Mouse (Mus musculus) frontal cortex, postnatal 25 days (tissue): Measurements from ENCODE around the gene Krt76.

Experiments used
- DNase-seq, 2 experiments: peaks; one replicate each; pipeline ENCODE4 v3.0.0; 2022; ENCODE audit warnings: low spot score in 2 of 2

Gene Krt76

DNA sequence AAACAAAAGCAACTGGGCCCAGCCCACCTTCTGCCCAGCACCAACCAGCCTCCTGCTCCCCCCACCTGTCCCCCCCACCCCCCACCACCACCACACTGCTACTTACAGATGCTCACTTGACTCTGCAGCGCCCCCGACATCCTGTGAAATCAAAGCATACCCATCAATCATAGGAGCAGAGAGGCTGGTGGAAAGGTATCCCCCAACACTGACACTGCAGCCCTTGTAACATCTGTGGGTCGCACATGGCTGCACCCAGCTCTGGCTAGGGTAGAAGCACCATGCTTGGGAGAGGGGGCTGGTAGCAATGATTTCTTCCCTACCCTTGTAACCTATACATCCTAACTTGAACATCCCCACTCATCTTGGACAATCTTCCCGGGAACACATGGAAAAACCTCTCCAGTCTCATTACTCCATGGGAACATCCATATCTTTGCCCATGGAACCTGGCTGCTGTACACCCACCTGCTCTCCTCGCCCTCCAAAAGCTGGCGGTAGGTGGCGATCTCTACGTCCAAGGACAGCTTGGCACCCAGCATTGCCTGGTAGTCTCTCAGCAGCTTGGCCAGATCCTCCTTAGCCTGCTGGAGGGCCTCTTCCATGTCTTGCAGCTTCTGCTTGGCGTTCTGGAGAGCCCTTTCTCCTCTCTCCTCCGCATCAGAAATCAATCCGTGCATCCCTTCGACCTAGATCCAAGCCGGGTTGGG, 32.1 kb downstream of the Krt76 start:
- no peak for DNase-seq

DNA sequence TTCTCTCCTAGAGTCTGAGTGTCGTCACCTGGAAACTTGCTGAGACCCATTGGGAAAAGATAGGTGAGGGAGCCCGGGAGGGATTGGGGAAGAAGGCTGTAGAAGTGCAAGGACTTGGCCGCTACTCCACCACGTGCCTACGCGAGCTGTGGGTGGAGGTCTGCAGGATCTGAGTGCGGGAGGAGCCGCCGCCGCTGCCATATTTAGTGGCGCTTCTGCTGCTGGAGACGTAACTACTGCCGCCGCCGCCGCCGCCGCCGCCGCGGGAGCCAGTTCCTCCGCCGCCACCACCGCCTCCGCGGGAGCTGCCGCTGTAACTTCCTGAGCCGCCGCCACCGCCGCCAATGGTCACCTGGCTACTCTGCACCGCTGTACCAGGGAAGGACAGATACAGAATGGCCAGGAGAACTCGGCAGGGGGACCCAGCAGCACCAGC, 33.0 kb downstream of the Krt76 start:
- peak in 1 of 2 experiments; percentile 24 for DNase-seq

DNA sequence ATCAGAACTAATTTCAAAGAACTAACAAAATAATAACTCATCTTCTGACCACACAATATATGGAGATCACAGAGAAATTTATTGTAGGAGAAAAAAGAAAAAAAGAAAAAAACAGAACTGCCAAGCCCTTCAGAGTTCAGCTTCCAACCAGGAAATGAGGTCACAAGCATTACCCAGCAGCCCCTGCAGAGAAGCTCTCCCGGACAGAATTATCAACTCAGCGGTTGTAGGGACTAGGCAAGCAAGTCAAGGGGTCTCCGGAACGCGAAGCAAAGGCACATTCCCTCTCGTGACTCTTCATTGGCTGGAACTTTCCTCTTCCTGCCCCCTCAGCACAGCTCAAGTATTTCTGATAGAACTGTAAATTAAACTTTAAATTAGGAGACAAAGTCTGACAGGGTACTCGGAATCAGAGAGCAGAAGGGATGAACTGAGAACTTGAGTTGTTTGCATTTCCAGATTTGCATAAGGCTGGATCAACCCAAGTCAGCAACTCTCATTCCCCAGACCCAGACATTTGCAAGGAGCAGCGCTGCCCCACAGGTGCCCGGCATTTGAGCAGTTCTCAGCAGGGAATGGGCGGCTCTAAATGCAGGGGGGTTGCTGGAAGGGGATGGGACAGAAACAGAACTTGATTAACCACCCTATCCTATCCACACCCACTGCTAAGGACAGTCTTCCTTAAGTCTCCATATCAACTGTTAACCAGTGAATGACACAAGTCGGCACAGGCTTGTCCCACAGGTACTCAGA, 33.9 kb downstream of the Krt76 start:
- DNase-seq, result no peak

GRCm38 (mm10) chr15:101856696-101857095, 36.0 kb downstream of the Krt76 start:
- no peak for DNase-seq

DNA sequence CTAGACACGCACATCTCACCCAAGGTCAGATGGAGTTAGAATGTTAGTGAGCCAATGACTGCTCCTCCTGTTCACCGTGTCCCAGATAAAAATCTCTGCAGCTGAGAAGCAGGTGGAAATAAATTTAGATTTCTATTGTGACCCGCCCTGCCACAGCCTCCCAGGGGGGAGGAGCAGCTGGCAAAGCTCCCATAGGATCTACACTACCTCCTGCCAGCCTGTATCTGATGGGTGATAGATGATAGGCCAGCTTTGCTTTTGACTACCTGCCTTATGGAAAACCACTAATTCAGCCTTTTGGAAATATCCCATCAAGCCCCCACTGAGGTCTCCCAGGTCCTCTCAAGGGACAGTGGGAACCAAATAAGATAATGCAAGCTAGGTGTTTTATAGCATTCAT, 37.0 kb downstream of the Krt76 start:
- DNase-seq, result no peak

- DNase-seq, result no peak
Observed at GRCm38 (mm10) chr15:101854294-101854693, 38.4 kb downstream of the Krt76 start.

GRCm38 (mm10) chr15:101852571-101852970, 40.1 kb downstream of the Krt76 start:
- DNase-seq, result no peak

DNA sequence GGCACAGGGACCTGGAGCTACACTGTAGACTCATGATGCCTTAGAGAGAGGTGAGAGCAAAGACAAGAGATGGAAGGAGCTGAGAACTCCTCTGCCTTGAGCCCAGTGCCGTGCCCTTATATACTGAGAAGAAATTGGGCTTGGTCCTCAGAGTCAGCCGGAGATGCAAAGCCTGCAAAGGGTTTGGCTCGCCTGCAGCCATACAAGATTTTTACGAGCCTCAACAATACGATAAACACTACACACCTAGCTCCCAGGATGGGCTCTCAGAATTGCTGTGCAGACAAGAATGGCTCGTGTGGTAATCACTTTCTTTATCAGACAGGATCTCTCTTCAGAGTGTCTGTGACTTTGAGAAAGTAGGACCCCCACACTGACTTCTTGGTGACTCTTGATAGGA, 42.0 kb downstream of the Krt76 start, which contains the start of gene Krt1:
Krt1 (minus strand) TSS at position 101 of the 400 bp plus-strand sequence.
- DNase-seq, result no peak

GRCm38 (mm10) chr15:101845971-101846403, 46.7 kb downstream of the Krt76 start:
- peak in 1 of 2 experiments; percentile 39 for DNase-seq

GRCm38 (mm10) chr15:101843192-101843591, 49.5 kb downstream of the Krt76 start:
- no peak for DNase-seq

DNA sequence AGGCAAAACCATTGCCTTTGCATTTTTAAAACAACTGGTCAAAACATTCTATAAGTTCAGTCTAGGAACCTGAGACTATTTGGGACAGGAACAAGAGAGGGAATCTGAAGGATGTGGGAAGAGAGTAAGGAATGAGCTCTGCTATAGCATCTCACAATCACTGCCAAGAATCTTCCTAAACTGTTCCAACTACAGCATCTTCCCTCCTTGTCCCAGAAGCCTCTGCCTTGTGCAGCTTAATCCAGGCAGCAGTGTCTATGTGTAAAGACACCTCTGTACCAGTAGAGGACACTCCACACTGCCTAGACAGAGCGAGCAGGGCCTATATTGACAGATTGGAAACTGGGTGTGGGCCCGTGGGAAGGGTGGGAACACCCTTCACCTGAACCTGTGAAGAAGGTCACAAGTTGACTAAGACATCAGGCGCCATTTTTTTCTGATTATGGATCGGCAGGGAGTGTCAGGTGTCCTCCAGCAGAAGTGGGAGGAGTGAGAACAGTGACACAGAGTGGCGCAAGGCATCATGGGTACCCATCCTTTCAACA, 57.9 kb downstream of the Krt76 start:
- no peak for DNase-seq
